Mouse (Mus musculus): ENCODE data around the gene Hoxd9. TPM values are rescaled to one million over a fixed set of nuclear protein-coding genes. Genes with fewer than 3 reads are reported as not detected.

The Hoxd9 gene
- polyA plus RNA-seq, 1 experiment from 2014 or later: not detected

DNA sequence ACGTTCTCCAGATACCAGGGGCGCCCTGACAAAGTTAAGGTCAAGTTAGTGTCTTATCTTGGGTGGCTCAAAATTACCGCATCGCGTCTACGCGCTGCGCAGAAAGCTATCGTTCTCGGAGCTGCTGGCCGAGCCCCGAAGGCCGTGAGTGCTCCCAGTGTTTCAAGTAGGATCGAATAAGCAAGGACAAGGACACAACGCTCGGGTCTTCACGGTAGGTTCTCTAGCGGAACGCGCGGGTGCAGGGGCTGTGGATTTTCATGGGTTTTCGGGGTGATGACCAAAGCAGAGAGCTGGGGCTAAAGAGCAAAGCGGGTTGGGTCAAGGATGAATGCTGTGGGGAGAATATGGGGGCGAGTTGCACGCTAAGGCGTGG lies 17.9 kb upstream of the Hoxd9 start:
- 0 out of 2 replicates have a peak, but pooled peaks cover 4% of the 10 kb centered on the region for H3K4me1 ChIP-seq (ENCODE audit: control insufficient read depth, insufficient read depth, low read length)
- H3K27me3 ChIP-seq (ENCODE audit: control insufficient read depth, insufficient read depth, low read length): peaks cover 99% of the 10 kb centered on the region
- H3K9me3 ChIP-seq (ENCODE audit: control insufficient read depth, low read length): no peaks in the 10 kb centered on the region
- H3K9ac ChIP-seq (replicated peaks; ENCODE audit: low read length): no peak overlapping the region
- under 1% methylated on average over 26 of the region's 26 CpGs for WGBS
- H3K27ac ChIP-seq (replicated peaks; ENCODE audit: low read depth, low read length): no peak overlapping the region
- H3K36me3 ChIP-seq (ENCODE audit: control insufficient read depth, insufficient read depth, low read length): no peaks in the 10 kb centered on the region
- H3K4me3 ChIP-seq (replicated peaks; ENCODE audit: low read depth, low read length): no peak overlapping the region
- ATAC-seq (ENCODE audit: low FRiP score, low TSS enrichment) (no peak), DNase-seq (no peak)
- no peak overlapping the region for H3K4me2 ChIP-seq (ENCODE audit: low read length)

DNA sequence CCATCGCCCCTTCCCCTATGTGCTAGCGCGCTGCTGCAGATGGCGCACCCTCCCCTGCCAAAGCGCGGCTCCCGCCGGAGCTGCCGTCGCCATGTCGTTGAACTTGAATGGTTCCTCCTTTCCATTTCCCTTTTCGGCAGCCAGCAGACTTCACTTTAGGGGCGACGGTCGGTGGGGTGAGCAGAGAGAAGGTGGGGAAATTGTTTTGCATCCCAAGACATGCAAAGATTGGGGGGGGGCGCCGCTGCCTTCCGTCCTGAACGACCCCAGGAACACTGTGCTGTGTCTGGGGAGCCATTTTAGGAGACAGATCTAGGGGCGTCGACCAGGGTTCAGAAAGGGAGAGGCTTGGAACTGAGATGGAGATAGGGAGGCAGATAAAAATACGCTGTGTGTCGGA lies 17.5 kb upstream of the Hoxd9 start:
- H3K9ac ChIP-seq (replicated peaks; ENCODE audit: low read length): no peak overlapping the region
- H3K36me3 ChIP-seq (ENCODE audit: control insufficient read depth, insufficient read depth, low read length): no peaks in the 10 kb centered on the region
- H3K9me3 ChIP-seq (ENCODE audit: control insufficient read depth, low read length): no peaks in the 10 kb centered on the region
- no peak overlapping the region for H3K4me2 ChIP-seq (ENCODE audit: low read length)
- H3K27me3 ChIP-seq (ENCODE audit: control insufficient read depth, insufficient read depth, low read length): peaks cover 99% of the 10 kb centered on the region
- WGBS: under 1% methylated on average over 23 of the region's 23 CpGs
- DNase-seq (no peak), ATAC-seq (ENCODE audit: low FRiP score, low TSS enrichment) (no peak)
- 0 out of 2 replicates have a peak, but pooled peaks cover 4% of the 10 kb centered on the region for H3K4me1 ChIP-seq (ENCODE audit: control insufficient read depth, insufficient read depth, low read length)
- H3K4me3 ChIP-seq (replicated peaks; ENCODE audit: low read depth, low read length): no peak overlapping the region
- no peak overlapping the region for H3K27ac ChIP-seq (replicated peaks; ENCODE audit: low read depth, low read length)

DNA sequence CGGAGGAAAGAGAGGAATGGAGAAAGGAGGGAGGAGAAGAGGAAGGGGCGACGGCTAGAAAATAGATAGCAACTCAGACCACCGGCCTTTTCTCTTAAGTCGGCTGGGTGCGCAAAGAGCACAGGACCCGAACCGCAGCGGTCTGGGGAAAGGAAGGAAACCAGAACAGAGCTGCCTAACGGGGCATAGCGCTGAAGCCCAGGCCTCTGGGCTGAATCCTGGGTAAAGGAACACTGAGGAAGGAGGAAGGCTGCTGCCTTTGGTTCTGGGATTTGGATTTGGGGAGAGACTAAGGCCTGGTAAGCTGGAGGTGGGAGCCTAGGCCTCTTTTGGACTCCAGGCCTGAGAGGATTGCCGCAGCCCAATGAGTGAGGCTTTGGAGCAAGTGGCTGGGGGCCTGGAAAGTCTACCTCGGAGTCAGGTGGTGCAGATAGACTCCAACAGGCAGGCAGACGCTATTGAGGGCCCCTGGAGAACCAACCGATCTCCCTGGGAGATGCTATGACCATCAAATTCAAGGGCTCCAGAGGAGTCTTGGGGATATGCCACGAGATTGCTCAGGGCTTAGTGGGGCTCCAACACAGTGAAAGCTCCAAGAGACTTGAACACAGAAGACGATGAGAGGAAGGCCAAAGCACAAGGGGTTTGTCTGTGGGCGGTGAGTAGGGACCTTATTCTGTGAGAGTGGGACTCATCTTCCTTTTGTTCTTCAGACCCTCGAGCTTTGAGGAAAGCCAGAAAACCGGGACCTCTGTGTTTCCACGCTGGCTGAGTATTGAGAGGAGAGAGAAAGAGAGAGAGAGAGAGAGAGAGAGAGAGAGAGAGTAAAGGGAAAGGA lies 16.7 kb upstream of the Hoxd9 start:
- H3K27ac ChIP-seq (replicated peaks; ENCODE audit: low read depth, low read length): no peak overlapping the region
- no peak overlapping the region for H3K4me2 ChIP-seq (ENCODE audit: low read length)
- DNase-seq: no peak
- H3K27me3 ChIP-seq (ENCODE audit: control insufficient read depth, insufficient read depth, low read length): peaks cover 99% of the 10 kb centered on the region
- 2% methylated on average over 21 of the region's 21 CpGs for WGBS
- no peak overlapping the region for H3K4me3 ChIP-seq (replicated peaks; ENCODE audit: low read depth, low read length)
- H3K4me1 ChIP-seq (ENCODE audit: control insufficient read depth, insufficient read depth, low read length): 0 out of 2 replicates have a peak, but pooled peaks cover 4% of the 10 kb centered on the region
- no peaks in the 10 kb centered on the region for H3K36me3 ChIP-seq (ENCODE audit: control insufficient read depth, insufficient read depth, low read length)
- no peak for ATAC-seq (ENCODE audit: low FRiP score, low TSS enrichment)
- no peak overlapping the region for H3K9ac ChIP-seq (replicated peaks; ENCODE audit: low read length)
- H3K9me3 ChIP-seq (ENCODE audit: control insufficient read depth, low read length): no peaks in the 10 kb centered on the region

DNA sequence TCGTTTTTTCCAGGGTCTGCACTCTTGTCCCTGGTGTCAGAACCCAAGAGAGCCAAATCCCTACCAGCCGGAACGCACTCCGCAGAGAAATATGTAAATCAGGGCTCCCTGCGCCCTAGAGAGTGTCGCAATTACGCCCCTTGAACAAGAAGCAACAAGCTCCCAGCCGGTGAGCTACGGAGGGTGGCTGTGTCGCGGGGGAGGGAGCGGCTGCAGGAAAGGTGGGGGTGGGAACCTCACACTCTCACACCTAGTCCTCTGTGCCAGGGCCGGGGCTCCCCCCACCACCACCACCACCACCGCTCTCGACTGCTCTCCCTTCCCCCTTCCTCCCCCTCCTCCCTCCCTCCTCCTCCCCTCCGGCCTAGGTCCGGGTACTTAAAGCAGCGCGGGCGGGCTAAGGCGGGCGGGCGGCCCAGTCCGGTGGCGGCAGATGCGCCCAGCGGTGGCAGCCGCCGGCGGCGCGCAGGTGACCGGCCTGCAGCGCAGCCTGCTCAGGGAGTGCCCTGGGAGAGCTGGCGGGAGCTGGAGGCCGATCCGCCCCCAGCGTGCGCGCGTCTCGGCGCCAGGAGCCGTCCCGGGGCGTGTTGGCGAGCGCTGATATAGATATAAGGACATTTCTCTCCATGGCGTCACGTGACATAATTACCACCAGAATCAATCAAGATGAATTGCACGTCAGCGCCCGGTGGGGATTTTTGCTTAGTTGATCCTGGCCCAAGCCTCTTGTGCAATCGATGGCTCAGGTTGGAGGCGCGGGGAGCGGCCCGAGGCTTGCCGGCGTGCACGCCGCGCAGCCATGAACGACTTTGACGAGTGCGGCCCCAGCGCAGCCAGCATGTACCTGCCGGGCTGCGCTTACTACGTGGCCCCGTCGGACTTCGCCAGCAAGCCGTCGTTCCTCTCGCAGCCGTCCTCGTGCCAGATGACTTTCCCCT lies 15.7 kb upstream of the Hoxd9 start:
- peaks cover 98% of the 10 kb centered on the region for H3K27me3 ChIP-seq (ENCODE audit: control insufficient read depth, insufficient read depth, low read length)
- no peak for DNase-seq
- H3K36me3 ChIP-seq (ENCODE audit: control insufficient read depth, insufficient read depth, low read length): no peaks in the 10 kb centered on the region
- no peak overlapping the region for H3K9ac ChIP-seq (replicated peaks; ENCODE audit: low read length)
- WGBS: 1% methylated on average over 75 of the region's 78 CpGs
- no peak overlapping the region for H3K4me2 ChIP-seq (ENCODE audit: low read length)
- 0 out of 2 replicates have a peak, but pooled peaks cover 4% of the 10 kb centered on the region for H3K4me1 ChIP-seq (ENCODE audit: control insufficient read depth, insufficient read depth, low read length)
- H3K9me3 ChIP-seq (ENCODE audit: control insufficient read depth, low read length): no peaks in the 10 kb centered on the region
- no peak overlapping the region for H3K27ac ChIP-seq (replicated peaks; ENCODE audit: low read depth, low read length)
- 0 out of 2 replicates have a peak, but pooled peaks have one; percentile 14 for ATAC-seq (ENCODE audit: low FRiP score, low TSS enrichment)
- H3K4me3 ChIP-seq (replicated peaks; ENCODE audit: low read depth, low read length): peak overlapping the region; percentile 8; the same call in 1 of the 2 replicates

DNA sequence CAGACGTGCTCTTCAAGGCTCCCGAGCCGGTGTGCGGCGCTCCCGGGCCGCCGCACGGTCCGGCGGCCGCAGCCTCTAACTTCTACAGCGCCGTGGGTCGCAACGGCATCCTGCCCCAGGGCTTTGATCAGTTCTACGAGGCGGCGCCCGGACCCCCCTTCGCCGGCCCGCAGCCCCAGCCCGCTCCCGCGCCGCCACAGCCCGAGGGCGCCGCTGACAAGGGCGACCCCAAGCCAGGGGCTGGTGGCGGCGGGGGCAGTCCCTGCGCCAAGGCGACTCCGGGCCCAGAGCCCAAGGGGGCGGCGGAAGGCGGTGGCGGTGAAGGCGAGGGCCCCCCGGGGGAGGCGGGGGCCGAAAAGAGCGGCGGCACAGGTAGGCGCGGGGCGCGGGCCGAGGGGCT lies 14.7 kb upstream of the Hoxd9 start:
- Histone ChIP-seq H3K4me1 (ENCODE audit: control insufficient read depth, insufficient read depth, low read length) (0 out of 2 replicates have a peak, but pooled peaks cover 4% of the 10 kb centered on the region), H3K27ac (replicated peaks; ENCODE audit: low read depth, low read length) (no peak overlapping the region), H3K27me3 (ENCODE audit: control insufficient read depth, insufficient read depth, low read length) (peaks cover 98% of the 10 kb centered on the region), H3K4me3 (replicated peaks; ENCODE audit: low read depth, low read length) (0 out of 2 replicates have a peak overlapping the region, but pooled peaks have one; percentile 8), H3K9me3 (ENCODE audit: control insufficient read depth, low read length) (no peaks in the 10 kb centered on the region), H3K9ac (replicated peaks; ENCODE audit: low read length) (no peak overlapping the region), H3K4me2 (ENCODE audit: low read length) (no peak overlapping the region), H3K36me3 (ENCODE audit: control insufficient read depth, insufficient read depth, low read length) (no peaks in the 10 kb centered on the region)
- WGBS: under 1% methylated on average over 49 of the region's 51 CpGs
- DNase-seq (no peak), ATAC-seq (ENCODE audit: low FRiP score, low TSS enrichment) (no peak)

DNA sequence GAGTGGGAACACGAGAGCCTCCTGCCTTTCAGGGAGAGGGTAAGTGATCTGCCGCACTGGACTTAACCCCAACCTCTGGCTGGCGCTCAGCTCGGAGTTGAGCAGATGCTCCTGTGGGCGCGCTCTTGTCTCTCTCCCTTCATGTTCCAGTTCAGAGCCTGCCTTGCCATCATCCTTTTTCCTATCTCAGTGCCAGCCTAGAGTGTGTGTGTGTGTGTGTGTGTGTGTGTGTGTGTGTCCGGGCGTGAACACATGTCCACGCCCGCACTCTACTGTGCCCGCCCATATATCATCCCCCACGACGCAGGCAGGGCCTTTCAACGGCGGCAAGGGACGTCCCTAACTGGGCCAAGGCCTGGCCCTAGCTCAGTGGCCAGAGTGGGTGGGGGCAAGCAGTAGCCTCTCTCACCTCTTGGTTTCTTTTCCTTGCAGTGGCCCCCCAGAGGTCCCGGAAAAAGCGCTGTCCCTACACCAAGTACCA lies 14.0 kb upstream of the Hoxd9 start:
- Histone ChIP-seq H3K9me3 (ENCODE audit: control insufficient read depth, low read length) (no peaks in the 10 kb centered on the region), H3K4me3 (replicated peaks; ENCODE audit: low read depth, low read length) (no peak overlapping the region), H3K4me2 (ENCODE audit: low read length) (no peak overlapping the region), H3K27ac (replicated peaks; ENCODE audit: low read depth, low read length) (no peak overlapping the region), H3K9ac (replicated peaks; ENCODE audit: low read length) (no peak overlapping the region), H3K27me3 (ENCODE audit: control insufficient read depth, insufficient read depth, low read length) (peaks cover 98% of the 10 kb centered on the region), H3K36me3 (ENCODE audit: control insufficient read depth, insufficient read depth, low read length) (no peaks in the 10 kb centered on the region), H3K4me1 (ENCODE audit: control insufficient read depth, insufficient read depth, low read length) (0 out of 2 replicates have a peak, but pooled peaks cover 4% of the 10 kb centered on the region)
- no peak for ATAC-seq (ENCODE audit: low FRiP score, low TSS enrichment)
- DNase-seq: no peak
- WGBS: 1% methylated on average over 18 of the region's 18 CpGs

DNA sequence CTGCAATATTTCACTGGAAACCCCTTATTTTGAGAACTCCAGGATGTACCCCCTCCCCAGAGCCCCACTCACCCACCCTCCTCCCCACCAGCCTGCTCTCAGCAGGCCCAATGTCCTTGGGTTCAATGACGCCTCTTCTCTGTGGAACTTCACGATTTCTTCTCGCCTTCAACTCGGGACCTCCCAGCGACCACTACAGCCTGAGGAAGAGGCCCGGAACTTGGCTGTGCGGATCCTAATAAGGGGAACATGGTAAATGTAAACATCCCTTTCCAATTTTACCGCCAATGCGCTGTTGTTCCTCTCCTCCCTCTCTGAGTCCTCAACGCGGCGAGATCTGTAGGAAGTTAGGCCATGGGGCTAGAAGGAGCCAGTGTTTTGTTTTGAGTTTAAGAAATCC lies 13.4 kb upstream of the Hoxd9 start:
- Histone ChIP-seq H3K4me2 (ENCODE audit: low read length) (no peak overlapping the region), H3K9ac (replicated peaks; ENCODE audit: low read length) (no peak overlapping the region), H3K4me1 (ENCODE audit: control insufficient read depth, insufficient read depth, low read length) (0 out of 2 replicates have a peak, but pooled peaks cover 4% of the 10 kb centered on the region), H3K27me3 (ENCODE audit: control insufficient read depth, insufficient read depth, low read length) (peaks cover 98% of the 10 kb centered on the region), H3K27ac (replicated peaks; ENCODE audit: low read depth, low read length) (no peak overlapping the region), H3K36me3 (ENCODE audit: control insufficient read depth, insufficient read depth, low read length) (no peaks in the 10 kb centered on the region), H3K4me3 (replicated peaks; ENCODE audit: low read depth, low read length) (no peak overlapping the region), H3K9me3 (ENCODE audit: control insufficient read depth, low read length) (no peaks in the 10 kb centered on the region)
- WGBS: under 1% methylated on average over 12 of the region's 12 CpGs
- no peak for DNase-seq
- no peak for ATAC-seq (ENCODE audit: low FRiP score, low TSS enrichment)

DNA sequence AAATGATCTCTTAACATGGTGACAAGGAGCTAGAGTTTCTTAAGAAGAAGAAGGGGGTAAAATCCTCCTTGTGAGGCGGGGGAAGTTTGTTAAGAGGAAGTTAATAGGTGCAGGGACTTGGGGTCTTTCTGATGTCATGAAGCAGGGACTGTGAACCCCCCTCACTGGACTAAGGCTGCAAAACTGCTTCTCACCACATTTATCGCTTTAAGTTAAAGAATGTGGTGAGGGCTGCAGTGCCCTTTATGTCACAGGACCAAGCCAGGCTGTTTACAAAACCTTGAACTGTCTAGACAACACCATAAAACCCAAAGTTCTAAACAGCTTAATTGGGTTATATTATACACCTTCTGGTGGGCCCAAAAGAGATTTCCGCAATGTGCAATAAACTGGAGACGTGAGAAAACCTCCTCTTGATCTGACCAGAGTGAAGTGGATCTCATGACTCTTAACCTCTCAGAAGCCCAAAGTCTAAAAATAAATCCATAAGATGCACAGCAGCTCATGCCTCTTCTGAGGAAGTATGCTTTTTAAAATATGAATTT lies 12.4 kb upstream of the Hoxd9 start:
- no peak overlapping the region for H3K9ac ChIP-seq (replicated peaks; ENCODE audit: low read length)
- DNase-seq (no peak), ATAC-seq (ENCODE audit: low FRiP score, low TSS enrichment) (no peak)
- no peaks in the 10 kb centered on the region for H3K9me3 ChIP-seq (ENCODE audit: control insufficient read depth, low read length)
- H3K27ac ChIP-seq (replicated peaks; ENCODE audit: low read depth, low read length): no peak overlapping the region
- 0 out of 2 replicates have a peak, but pooled peaks cover 4% of the 10 kb centered on the region for H3K4me1 ChIP-seq (ENCODE audit: control insufficient read depth, insufficient read depth, low read length)
- H3K4me2 ChIP-seq (ENCODE audit: low read length): no peak overlapping the region
- 15% methylated on average over 4 of the region's 4 CpGs for WGBS
- H3K36me3 ChIP-seq (ENCODE audit: control insufficient read depth, insufficient read depth, low read length): no peaks in the 10 kb centered on the region
- peaks cover 98% of the 10 kb centered on the region for H3K27me3 ChIP-seq (ENCODE audit: control insufficient read depth, insufficient read depth, low read length)
- no peak overlapping the region for H3K4me3 ChIP-seq (replicated peaks; ENCODE audit: low read depth, low read length)

Measured in midbrain, embryonic 14.5 days (tissue).